Mouse (Mus musculus) liver, postnatal 0 days (tissue): ENCODE results near the gene Nhlrc3. TPM values are rescaled to one million over a fixed set of nuclear protein-coding genes. Genes with fewer than 3 reads are reported as not detected.

Source experiments
- ATAC-seq: fragments of 200-750 bp; cut with Nextera tagmentation; 2 replicates; pipeline ENCODE4 v1.8.0; 2017; ENCODE audit warnings: mild to moderate bottlenecking, moderate library complexity
- DNase-seq: peaks from one replicate; pipeline ENCODE4 v3.0.0-alpha.2; 2016
- H3K27ac ChIP-seq: fragments of 300-500 bp; sonication (generic); 2 replicates; pipeline ENCODE4 v1.5.1; 2014; ENCODE audit warnings: antibody characterized with exemption, moderate library complexity, mild to moderate bottlenecking, low read depth
- H3K27me3 ChIP-seq: fragments of 300-500 bp; sonication (generic); 2 replicates; pipeline ENCODE4 v1.6.1; 2014; ENCODE audit warnings: low read length, control low read depth, mixed read lengths; ENCODE audit not compliant: insufficient read depth
- H3K36me3 ChIP-seq: fragments of 300-500 bp; sonication (generic); replicated peaks from 2 replicates; pipeline ENCODE4 v1.6.1; 2014; ENCODE audit warnings: mild to moderate bottlenecking, control low read depth, low read length, moderate library complexity, mixed read lengths; ENCODE audit not compliant: insufficient read depth
- H3K4me1 ChIP-seq: fragments of 300-500 bp; sonication (generic); 2 replicates; pipeline ENCODE4 v1.6.1; 2014; ENCODE audit warnings: antibody characterized with exemption, mild to moderate bottlenecking, control low read depth; ENCODE audit not compliant: insufficient read depth
- H3K4me2 ChIP-seq: fragments of 300-500 bp; sonication (generic); 2 replicates; pipeline ENCODE4 v1.6.1; 2014; ENCODE audit warnings: low read depth, mild to moderate bottlenecking, low read length, moderate library complexity, mixed read lengths
- H3K4me3 ChIP-seq: fragments of 300-500 bp; sonication (generic); 2 replicates; pipeline ENCODE4 v1.5.1; 2014; ENCODE audit warnings: low read depth, low read length
- H3K9ac ChIP-seq: fragments of 300-500 bp; sonication (generic); replicated peaks from 2 replicates; pipeline ENCODE4 v1.6.1; 2014; ENCODE audit warnings: mild to moderate bottlenecking, moderate library complexity
- H3K9me3 ChIP-seq: fragments of 300-500 bp; sonication (generic); 2 replicates; pipeline ENCODE4 v1.6.1; 2016; ENCODE audit warnings: mild to moderate bottlenecking, control low read depth, low read length, mixed read lengths
- CTCF ChIP-seq: sonication (generic); IDR thresholded peaks from 2 replicates; pipeline ENCODE4 v1.5.1; 2016; ENCODE audit warnings: antibody characterized with exemption, low read depth
- EP300 ChIP-seq: IDR thresholded peaks from 2 replicates; pipeline ENCODE4 v1.6.1; 2016; ENCODE audit warnings: antibody characterized with exemption, low read depth, mild to moderate bottlenecking
- WGBS: fragments of 180-500 bp; shearing (Covaris S2); extraction: QIAGEN DNeasy Blood & Tissue Kit; methylation state at CpG from one replicate; pipeline ENCODE4 v1.1.7; 2014; ENCODE audit not compliant: insufficient replicate concordance; 5-methylcytosine and 5-hydroxymethylcytosine counted together
- polyA plus RNA-seq: library from polyadenylated mRNA; unstranded; fragments of >200 nt; fragmentation: Nextera tagmentation; extraction: Ambion mirVana; gene quantifications from 2 replicates; pipeline ENCODE4 v1.2.1, GENCODE M21; 2015

The Nhlrc3 gene
- polyA plus RNA-seq, 1 experiment from 2014 or later, result 6.1 TPM

DNA sequence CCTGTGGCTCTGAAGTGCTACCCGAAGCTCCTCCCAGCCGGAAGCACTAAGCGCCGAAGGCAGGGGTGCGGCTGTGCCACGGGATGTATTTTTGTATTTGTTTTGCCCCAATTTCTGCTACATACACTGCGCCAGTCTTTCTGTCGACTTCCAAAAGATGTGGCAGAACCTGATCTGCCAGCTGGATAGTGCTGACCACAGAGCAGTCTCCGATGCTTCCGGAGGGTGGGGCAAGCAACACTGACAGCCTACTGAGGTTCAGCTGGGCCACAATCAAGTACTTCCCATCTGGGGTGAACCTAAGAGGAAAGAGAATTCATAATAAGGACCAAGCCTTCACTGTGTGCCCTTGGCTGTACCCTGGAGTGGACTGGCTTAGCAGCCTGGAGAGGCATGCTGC, 10.8 kb downstream of the Nhlrc3 start:
- Histone ChIP-seq H3K4me1 (peaks cover 7% of the 10 kb centered on the region; the same call in 1 of the 2 replicates), H3K4me2 (no peak overlapping the region), H3K27ac (no peak overlapping the region), H3K9ac (no peak overlapping the region), H3K4me3 (no peak overlapping the region), H3K36me3 (peaks cover 65% of the 10 kb centered on the region), H3K9me3 (no peaks in the 10 kb centered on the region), H3K27me3 (no peaks in the 10 kb centered on the region)
- 81% methylated on average over 10 of the region's 10 CpGs for WGBS
- ATAC-seq (no peak), DNase-seq (no peak)
- TF ChIP-seq CTCF (no peak), EP300 (no peak)

DNA sequence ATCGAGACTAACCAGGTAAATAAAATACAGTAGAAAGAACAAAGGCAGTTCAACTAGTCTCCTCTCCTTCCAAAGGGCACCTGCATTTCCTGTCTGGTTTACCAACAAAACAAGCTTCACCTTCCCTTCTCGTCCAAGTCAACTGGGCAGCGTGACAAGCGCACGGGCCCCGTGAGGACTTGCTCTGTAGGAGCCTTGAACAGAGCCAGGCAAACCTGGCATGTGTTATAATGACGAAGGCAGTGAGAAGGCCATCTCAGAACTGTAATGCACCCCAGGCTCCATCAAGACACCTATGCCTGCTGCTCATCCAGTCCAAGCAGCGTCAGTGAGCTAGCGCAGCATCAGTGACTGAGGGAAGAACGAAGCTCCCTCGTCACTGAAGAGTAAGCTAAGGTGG, 12.5 kb downstream of the Nhlrc3 start:
- no peak for ATAC-seq
- peaks cover 54% of the 10 kb centered on the region for H3K36me3 ChIP-seq
- H3K27ac ChIP-seq, result no peak overlapping the region
- H3K9ac ChIP-seq, result no peak overlapping the region
- H3K4me1 ChIP-seq, result peaks cover 7% of the 10 kb centered on the region; the same call in 1 of the 2 replicates
- 87% methylated on average over 11 of the region's 11 CpGs for WGBS
- H3K4me3 ChIP-seq, result no peak overlapping the region
- no peak overlapping the region for H3K4me2 ChIP-seq
- TF ChIP-seq EP300, result no peak
- no peak for TF ChIP-seq CTCF
- DNase-seq, result no peak
- no peaks in the 10 kb centered on the region for H3K9me3 ChIP-seq
- H3K27me3 ChIP-seq, result no peaks in the 10 kb centered on the region

DNA sequence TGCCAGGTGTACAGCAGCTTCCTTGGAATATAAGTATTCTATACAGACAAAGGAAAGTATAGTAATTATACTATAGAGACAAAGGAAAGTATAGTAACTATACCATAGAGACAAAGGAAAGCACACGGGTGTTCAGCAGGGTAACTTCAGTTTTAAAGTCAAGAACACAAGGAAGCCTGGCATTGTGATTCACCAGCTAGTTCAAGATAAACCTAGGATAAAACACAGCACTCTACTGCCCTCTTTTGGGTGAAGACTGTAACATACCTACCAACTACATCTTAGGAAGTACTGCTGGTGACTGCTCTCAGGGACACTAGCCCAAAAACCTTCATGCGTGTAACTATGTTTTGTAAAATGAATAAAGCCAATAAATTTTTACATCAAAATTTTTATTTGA, 14.9 kb downstream of the Nhlrc3 start:
- Histone ChIP-seq H3K9me3 (no peaks in the 10 kb centered on the region), H3K27ac (no peak overlapping the region), H3K4me2 (no peak overlapping the region), H3K36me3 (peaks cover 35% of the 10 kb centered on the region), H3K4me3 (no peak overlapping the region), H3K4me1 (no peaks in the 10 kb centered on the region), H3K9ac (no peak overlapping the region), H3K27me3 (no peaks in the 10 kb centered on the region)
- TF ChIP-seq CTCF (peak; percentile 78), EP300 (no peak)
- ATAC-seq (no peak), DNase-seq (no peak)
- WGBS, result 28% methylated on average over 2 of the region's 2 CpGs

DNA sequence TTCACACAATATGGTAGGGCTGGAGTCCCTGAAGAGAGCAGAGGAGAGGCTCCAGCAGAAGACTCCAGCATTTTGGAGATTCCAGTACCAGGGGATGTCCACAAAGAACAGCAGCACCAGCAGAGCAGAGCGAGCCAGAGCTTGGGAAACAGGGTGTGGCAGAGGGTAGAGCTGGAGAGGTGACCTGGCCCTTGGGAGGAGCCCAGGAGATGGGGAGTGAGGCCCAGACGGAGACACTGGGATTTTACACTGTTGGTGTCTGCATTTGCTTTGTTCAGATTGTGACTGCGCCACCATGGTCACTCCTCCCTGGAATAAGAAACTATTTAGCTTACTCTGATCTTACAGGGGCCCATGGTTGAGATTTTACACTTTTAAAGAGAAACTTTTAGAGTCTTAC, 16.3 kb downstream of the Nhlrc3 start:
- TF ChIP-seq EP300 (no peak), CTCF (no peak)
- Histone ChIP-seq H3K4me3 (no peak overlapping the region), H3K9me3 (no peaks in the 10 kb centered on the region), H3K9ac (no peak overlapping the region), H3K27me3 (no peaks in the 10 kb centered on the region), H3K27ac (no peak overlapping the region), H3K4me1 (no peaks in the 10 kb centered on the region), H3K36me3 (peaks cover 28% of the 10 kb centered on the region), H3K4me2 (no peak overlapping the region)
- ATAC-seq (no peak), DNase-seq (no peak)
- 77% methylated on average over 3 of the region's 3 CpGs for WGBS

DNA sequence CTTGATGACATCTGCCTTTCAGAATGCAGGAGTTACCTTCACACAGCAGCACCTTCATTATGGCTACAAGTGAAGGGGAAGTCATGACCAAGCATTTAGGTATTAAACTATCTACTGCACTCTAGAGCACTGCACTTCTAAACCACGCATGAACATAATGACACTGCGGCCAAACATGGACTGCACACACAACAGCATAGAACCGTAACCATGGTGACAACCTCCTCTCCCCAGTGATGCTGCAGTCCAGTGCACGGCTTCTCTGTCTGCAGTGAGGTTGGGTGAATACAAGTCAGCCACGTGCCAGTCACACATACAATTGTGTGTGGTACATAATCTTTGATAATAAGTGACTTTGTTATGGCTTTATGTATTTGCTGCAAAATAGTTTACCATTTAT, 17.6 kb downstream of the Nhlrc3 start:
- no peaks in the 10 kb centered on the region for H3K4me1 ChIP-seq

DNA sequence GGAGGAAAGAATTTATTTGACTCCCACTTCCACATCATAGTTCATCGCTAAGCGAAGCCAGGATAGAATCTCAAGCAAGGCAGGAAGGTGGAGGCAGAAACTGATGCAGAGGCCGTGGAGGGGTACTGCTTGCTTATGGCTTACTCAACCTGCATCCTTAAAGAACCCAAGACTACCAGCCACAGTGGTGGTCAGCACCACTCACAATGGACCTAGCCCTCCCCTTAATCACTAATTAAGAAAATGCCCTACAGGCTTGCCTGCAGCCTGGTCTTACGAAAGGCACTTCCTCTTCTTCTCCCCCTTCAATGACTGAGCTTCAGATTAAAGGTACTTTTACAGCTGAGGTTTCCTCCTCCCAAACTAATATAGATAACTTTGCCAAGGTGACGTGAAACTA, 26.6 kb downstream of the Nhlrc3 start:
- Histone ChIP-seq H3K4me2 (no peak overlapping the region), H3K36me3 (no peaks in the 10 kb centered on the region), H3K27me3 (no peaks in the 10 kb centered on the region), H3K9ac (no peak overlapping the region), H3K9me3 (no peaks in the 10 kb centered on the region), H3K27ac (no peak overlapping the region), H3K4me1 (no peaks in the 10 kb centered on the region), H3K4me3 (no peak overlapping the region)
- no peak for TF ChIP-seq CTCF
- ATAC-seq, result no peak
- WGBS, result 51% methylated on average over 5 of the region's 5 CpGs
- no peak for DNase-seq

More for the DNA sequence above, 17.6 kb downstream of the Nhlrc3 start:
- no peak for TF ChIP-seq CTCF
- TF ChIP-seq EP300, result no peak
- Histone ChIP-seq H3K36me3 (peaks cover 15% of the 10 kb centered on the region), H3K27me3 (no peaks in the 10 kb centered on the region), H3K9ac (no peak overlapping the region), H3K4me3 (no peak overlapping the region), H3K27ac (no peak overlapping the region), H3K9me3 (no peaks in the 10 kb centered on the region), H3K4me2 (no peak overlapping the region)
- no peak for ATAC-seq
- 77% methylated on average over 5 of the region's 5 CpGs for WGBS
- DNase-seq, result no peak

DNA sequence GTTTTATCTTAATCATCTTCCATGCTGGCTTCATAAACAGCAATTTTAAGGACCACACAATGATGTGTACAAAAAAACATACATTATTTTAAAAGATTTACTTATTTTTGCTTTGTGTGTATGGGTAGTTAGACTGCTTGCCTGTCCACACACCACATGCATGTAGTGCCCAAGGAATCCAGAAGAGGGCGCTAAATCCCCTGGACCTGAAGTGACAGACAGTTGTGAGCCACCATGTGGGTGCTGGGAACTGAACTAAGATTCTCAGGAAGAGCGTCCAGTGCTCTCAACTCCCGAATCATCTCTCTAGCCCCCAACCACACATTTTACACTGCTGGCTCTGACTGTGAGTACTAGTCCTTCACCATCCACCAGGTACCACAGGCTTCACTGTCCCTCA, 28.5 kb downstream of the Nhlrc3 start:
- Histone ChIP-seq H3K4me1 (no peaks in the 10 kb centered on the region), H3K9me3 (no peaks in the 10 kb centered on the region), H3K9ac (no peak overlapping the region), H3K4me3 (no peak overlapping the region), H3K4me2 (no peak overlapping the region), H3K36me3 (no peaks in the 10 kb centered on the region), H3K27me3 (no peaks in the 10 kb centered on the region), H3K27ac (no peak overlapping the region)
- no peak for ATAC-seq
- 66% methylated on average over 3 of the region's 3 CpGs for WGBS
- no peak for DNase-seq
- no peak for TF ChIP-seq EP300
- TF ChIP-seq CTCF, result no peak; the same call in 1 of the 2 replicates
